Mouse (Mus musculus): ENCODE measurements around the gene Defb23.

Gene Defb23

GRCm38 (mm10) chr2:152464570-152465150 lies at the start of gene Defb23:
Defb23 (minus strand) TSS chr2:152464620.
- no peak for DNase-seq (ENCODE audit: low read depth)

- DNase-seq (ENCODE audit: low read depth) = no peak
Observed at GRCm38 (mm10) chr2:152511592-152511991, 47.2 kb upstream of the Defb23 start, which contains the start of gene Defb26. Defb26 (minus strand) TSS chr2:152511692.

- peak; percentile 74 for DNase-seq (ENCODE audit: low read depth)
Observed at GRCm38 (mm10) chr2:152503950-152504349, 39.5 kb upstream of the Defb23 start.

GRCm38 (mm10) chr2:152500863-152501229 lies 36.4 kb upstream of the Defb23 start:
- peak; percentile 29 for DNase-seq (ENCODE audit: low read depth)

GRCm38 (mm10) chr2:152500204-152500862 lies 35.9 kb upstream of the Defb23 start:
- DNase-seq (ENCODE audit: low read depth) = no peak

GRCm38 (mm10) chr2:152498020-152498419 lies 33.6 kb upstream of the Defb23 start:
- no peak for DNase-seq (ENCODE audit: low read depth)

- DNase-seq (ENCODE audit: low read depth) = peak; percentile 50
Observed at GRCm38 (mm10) chr2:152493151-152493550, 28.7 kb upstream of the Defb23 start.

- DNase-seq (ENCODE audit: low read depth) = peak; percentile 16
Observed at GRCm38 (mm10) chr2:152490038-152490437, 25.6 kb upstream of the Defb23 start, which contains the start of gene Defb22. Defb22 (minus strand) TSS chr2:152490138.

GRCm38 (mm10) chr2:152487024-152487423 lies 22.6 kb upstream of the Defb23 start:
- peak; percentile 35 for DNase-seq (ENCODE audit: low read depth)

GRCm38 (mm10) chr2:152481726-152482125 lies 17.3 kb upstream of the Defb23 start:
- no peak for DNase-seq (ENCODE audit: low read depth)

GRCm38 (mm10) chr2:152480881-152481280 lies 16.5 kb upstream of the Defb23 start:
- peak; percentile 92 for DNase-seq (ENCODE audit: low read depth)

GRCm38 (mm10) chr2:152476763-152477162 lies 12.3 kb upstream of the Defb23 start, which contains the start of gene Defb20:
Defb20 (plus strand) TSS chr2:152477063.
- no peak for DNase-seq (ENCODE audit: low read depth)

GRCm38 (mm10) chr2:152472434-152472833 lies 8.0 kb upstream of the Defb23 start:
- DNase-seq (ENCODE audit: low read depth) = peak; percentile 59

GRCm38 (mm10) chr2:152470973-152471372 lies 6.6 kb upstream of the Defb23 start:
- DNase-seq (ENCODE audit: low read depth) = peak; percentile 77

GRCm38 (mm10) chr2:152459241-152459640 lies 5.2 kb downstream of the Defb23 start:
- no peak for DNase-seq (ENCODE audit: low read depth)

- DNase-seq (ENCODE audit: low read depth) = no peak
Observed at GRCm38 (mm10) chr2:152452101-152452781, 12.2 kb downstream of the Defb23 start.

GRCm38 (mm10) chr2:152450241-152450640 lies 14.2 kb downstream of the Defb23 start:
- peak; percentile 61 for DNase-seq (ENCODE audit: low read depth)

- DNase-seq (ENCODE audit: low read depth) = no peak
Observed at GRCm38 (mm10) chr2:152447461-152447860, 17.0 kb downstream of the Defb23 start.

- DNase-seq (ENCODE audit: low read depth) = no peak
Observed at GRCm38 (mm10) chr2:152446642-152447041, 17.8 kb downstream of the Defb23 start.

GRCm38 (mm10) chr2:152443281-152443680 lies 21.1 kb downstream of the Defb23 start:
- DNase-seq (ENCODE audit: low read depth) = no peak

- DNase-seq (ENCODE audit: low read depth) = no peak
Observed at GRCm38 (mm10) chr2:152442322-152442721, 22.1 kb downstream of the Defb23 start.

- no peak for DNase-seq (ENCODE audit: low read depth)
Observed at GRCm38 (mm10) chr2:152439833-152440232, 24.6 kb downstream of the Defb23 start.

GRCm38 (mm10) chr2:152438963-152439362 lies 25.5 kb downstream of the Defb23 start:
- no peak for DNase-seq (ENCODE audit: low read depth)
